Mouse (Mus musculus): ENCODE measurements around the gene Pgbd1. TPM values are rescaled to one million over a fixed set of nuclear protein-coding genes. Genes with fewer than 3 reads are reported as not detected.
A peak's percentile ranks its signal among the peaks of the same experiment; 100 is the strongest.
"Not testable (repeated sequence)": the region's sequence is repeated elsewhere in the genome, so short reads cannot be mapped to it uniquely, and the experiment has no call there.

The Pgbd1 gene
- total RNA-seq, 1 experiment: 1.2 TPM

- no peaks in the 10 kb centered on the region for H3K36me3 ChIP-seq (ENCODE audit: control insufficient read depth, insufficient read depth, low read length, poor library complexity, severe bottlenecking)
- H3K4me1 ChIP-seq (ENCODE audit: control insufficient read depth in 2 of 2, insufficient read depth in 2 of 2, low read length in 2 of 2, poor library complexity in 1 of 2): 0 out of 4 replicates have a peak, but pooled peaks cover 0 to 2% of the 10 kb centered on the region in 2 experiments
- H3K9me3 ChIP-seq (ENCODE audit: control insufficient read depth, insufficient read depth, low read depth, low read length): no peaks in the 10 kb centered on the region
- in situ Hi-C loops (cut with MboI; ENCODE audit: low sequenced_read_pairs in 2 of 2, unreplicated experiment in 2 of 2): no loop called here
- no peak overlapping the region for H3K27ac ChIP-seq (ENCODE audit: insufficient read depth, low read depth, low read length, poor library complexity, severe bottlenecking)
- DNase-seq (ENCODE audit: low read depth, low spot score): no peak
- no peak overlapping the region for H3K9ac ChIP-seq (ENCODE audit: insufficient read depth, low read depth, low read length, poor library complexity, severe bottlenecking)
- no peak overlapping the region for H3K4me3 ChIP-seq (ENCODE audit: insufficient read depth in 1 of 2, low read depth in 1 of 2, low read length in 2 of 2, poor library complexity in 1 of 2, severe bottlenecking in 1 of 2)
- TF ChIP-seq MAFK (IDR thresholded peaks at IDR 0.05; ENCODE audit: insufficient read depth, low read depth, low read length): no peak
- no peak for TF ChIP-seq ZNF384 (IDR thresholded peaks at IDR 0.05; ENCODE audit: low read depth, low read length)
- TF ChIP-seq ZC3H11A (IDR thresholded peaks at IDR 0.05; ENCODE audit: borderline replicate concordance, low read depth, low read length): no peak
- TF ChIP-seq CHD2 (IDR thresholded peaks at IDR 0.05; ENCODE audit: low read depth, low read length): no peak
- no peak for TF ChIP-seq HCFC1 (IDR thresholded peaks at IDR 0.05; ENCODE audit: borderline replicate concordance, insufficient read depth, low read length)
Observed at GRCm38 (mm10) chr13:21469097-21469496, 28.2 kb upstream of the Pgbd1 start.

- Histone ChIP-seq H3K27ac (ENCODE audit: insufficient read depth, low read depth, low read length, poor library complexity, severe bottlenecking) (no peak within 1 kb of the TSS), H3K36me3 (ENCODE audit: control insufficient read depth, insufficient read depth, low read length, poor library complexity, severe bottlenecking) (no peaks in the 10 kb centered on the region), H3K4me3 (ENCODE audit: insufficient read depth in 1 of 2, low read depth in 1 of 2, low read length in 2 of 2, poor library complexity in 1 of 2, severe bottlenecking in 1 of 2) (peak within 1 kb of the TSS; percentile 66 to 75), H3K4me1 (ENCODE audit: control insufficient read depth in 2 of 2, insufficient read depth in 2 of 2, low read length in 2 of 2, poor library complexity in 1 of 2) (0 out of 4 replicates have a peak, but pooled peaks cover 0 to 2% of the 10 kb centered on the region in 2 experiments), H3K9me3 (ENCODE audit: control insufficient read depth, insufficient read depth, low read depth, low read length) (no peaks in the 10 kb centered on the region), H3K9ac (ENCODE audit: insufficient read depth, low read depth, low read length, poor library complexity, severe bottlenecking) (peak within 1 kb of the TSS; percentile 58)
- peak; percentile 86 for DNase-seq (ENCODE audit: low read depth, low spot score)
- TF ChIP-seq MAFK (IDR thresholded peaks at IDR 0.05; ENCODE audit: insufficient read depth, low read depth, low read length) (no peak), ZNF384 (IDR thresholded peaks at IDR 0.05; ENCODE audit: low read depth, low read length) (0 out of 2 replicates have a peak, but pooled peaks have one; percentile 10), ZC3H11A (IDR thresholded peaks at IDR 0.05; ENCODE audit: borderline replicate concordance, low read depth, low read length) (no peak), CHD2 (IDR thresholded peaks at IDR 0.05; ENCODE audit: low read depth, low read length) (no peak), HCFC1 (IDR thresholded peaks at IDR 0.05; ENCODE audit: borderline replicate concordance, insufficient read depth, low read length) (no peak)
- in situ Hi-C loops (cut with MboI; ENCODE audit: low sequenced_read_pairs in 2 of 2, unreplicated experiment in 2 of 2): no loop called here
Observed at GRCm38 (mm10) chr13:21468061-21469019, 27.5 kb upstream of the Pgbd1 start, which contains the start of gene Nkapl. Gene Nkapl, minus strand, starts transcription at chr13:21468509.

- no peak overlapping the region for H3K4me3 ChIP-seq (ENCODE audit: insufficient read depth in 1 of 2, low read depth in 1 of 2, low read length in 2 of 2, poor library complexity in 1 of 2, severe bottlenecking in 1 of 2)
- TF ChIP-seq ZNF384 (IDR thresholded peaks at IDR 0.05; ENCODE audit: low read depth, low read length) (no peak), MAFK (IDR thresholded peaks at IDR 0.05; ENCODE audit: insufficient read depth, low read depth, low read length) (no peak), HCFC1 (IDR thresholded peaks at IDR 0.05; ENCODE audit: borderline replicate concordance, insufficient read depth, low read length) (no peak), ZC3H11A (IDR thresholded peaks at IDR 0.05; ENCODE audit: borderline replicate concordance, low read depth, low read length) (no peak)
- H3K9me3 ChIP-seq (ENCODE audit: control insufficient read depth, insufficient read depth, low read depth, low read length): no peaks in the 10 kb centered on the region
- H3K27ac ChIP-seq (ENCODE audit: insufficient read depth, low read depth, low read length, poor library complexity, severe bottlenecking): no peak overlapping the region
- in situ Hi-C loops (cut with MboI; ENCODE audit: low sequenced_read_pairs in 2 of 2, unreplicated experiment in 2 of 2): no loop called here
- H3K9ac ChIP-seq (ENCODE audit: insufficient read depth, low read depth, low read length, poor library complexity, severe bottlenecking): no peak overlapping the region
- no peak for DNase-seq (ENCODE audit: low read depth, low spot score)
- H3K36me3 ChIP-seq (ENCODE audit: control insufficient read depth, insufficient read depth, low read length, poor library complexity, severe bottlenecking): no peaks in the 10 kb centered on the region
- H3K4me1 ChIP-seq (ENCODE audit: control insufficient read depth in 2 of 2, insufficient read depth in 2 of 2, low read length in 2 of 2, poor library complexity in 1 of 2): 0 out of 4 replicates have a peak, but pooled peaks cover 0 to 2% of the 10 kb centered on the region in 2 experiments
Observed at GRCm38 (mm10) chr13:21467336-21467735, 26.5 kb upstream of the Pgbd1 start.

GRCm38 (mm10) chr13:21462516-21462915 lies 21.7 kb upstream of the Pgbd1 start:
- in situ Hi-C loops (cut with MboI; ENCODE audit: low sequenced_read_pairs in 2 of 2, unreplicated experiment in 2 of 2); H3K27ac ChIP-seq (ENCODE audit: insufficient read depth, low read depth, low read length, poor library complexity, severe bottlenecking): not testable (repeated sequence)

More at GRCm38 (mm10) chr13:21462516-21462915, 21.7 kb upstream of the Pgbd1 start:
- H3K9me3 ChIP-seq (ENCODE audit: control insufficient read depth, insufficient read depth, low read depth, low read length); H3K36me3 ChIP-seq (ENCODE audit: control insufficient read depth, insufficient read depth, low read length, poor library complexity, severe bottlenecking); H3K4me1 ChIP-seq (ENCODE audit: control insufficient read depth in 2 of 2, insufficient read depth in 2 of 2, low read length in 2 of 2, poor library complexity in 1 of 2); H3K9ac ChIP-seq (ENCODE audit: insufficient read depth, low read depth, low read length, poor library complexity, severe bottlenecking); H3K4me3 ChIP-seq (ENCODE audit: insufficient read depth in 1 of 2, low read depth in 1 of 2, low read length in 2 of 2, poor library complexity in 1 of 2, severe bottlenecking in 1 of 2); DNase-seq (ENCODE audit: low read depth, low spot score): not testable (repeated sequence)

Data from ES-E14 (cell line).